Mouse (Mus musculus) CD8-positive naive resting alpha-beta T cell, adult 2 months (primary cell): ENCODE results near the gene Lsm3.

Experiments
- DNase-seq, 2 experiments: peaks; one replicate each; pipeline ENCODE4 v3.0.0; 2022; ENCODE audit warnings: low read depth in 2 of 2, low spot score in 2 of 2

Gene Lsm3

DNA sequence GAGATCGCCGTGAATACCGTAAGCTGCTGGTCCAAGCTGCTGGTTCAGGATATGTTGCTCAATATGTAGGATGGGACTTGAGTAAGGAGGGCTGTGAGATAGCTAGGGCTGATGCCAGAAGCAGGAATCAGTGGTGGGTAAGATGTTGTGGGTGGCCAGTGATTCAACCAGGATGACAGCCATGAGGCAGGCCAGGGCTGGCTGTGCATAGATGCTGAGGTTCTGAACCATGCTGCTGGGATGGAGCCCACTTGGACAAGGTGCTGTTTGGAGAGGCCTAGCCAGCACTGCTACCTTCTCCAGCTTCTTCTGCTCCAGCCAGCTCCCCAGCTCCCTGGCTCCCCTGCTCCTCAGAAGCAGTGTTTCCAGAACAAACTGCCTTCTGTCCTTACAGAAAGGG is 35.9 kb downstream of the Lsm3 start:
- DNase-seq = no peak

DNA sequence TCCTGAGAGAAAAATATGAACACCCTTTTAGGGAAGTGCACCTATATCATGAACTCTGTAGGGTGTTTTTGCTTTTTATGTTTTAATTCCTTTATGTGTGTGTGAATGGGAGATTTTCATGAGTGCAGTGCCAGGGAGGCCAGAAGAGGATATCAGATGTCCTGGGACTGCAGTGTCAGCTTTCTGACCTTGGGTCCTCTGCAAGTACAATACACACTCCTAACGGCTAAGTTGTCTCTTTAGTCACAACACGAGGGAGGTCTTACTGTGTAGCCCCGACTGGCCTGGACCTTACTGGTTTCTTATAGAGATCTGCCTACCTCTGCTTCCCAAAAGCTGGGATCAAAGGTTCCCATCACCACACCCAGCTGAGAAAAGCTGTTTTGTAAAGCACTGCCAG is 37.0 kb downstream of the Lsm3 start:
- DNase-seq = no peak

DNA sequence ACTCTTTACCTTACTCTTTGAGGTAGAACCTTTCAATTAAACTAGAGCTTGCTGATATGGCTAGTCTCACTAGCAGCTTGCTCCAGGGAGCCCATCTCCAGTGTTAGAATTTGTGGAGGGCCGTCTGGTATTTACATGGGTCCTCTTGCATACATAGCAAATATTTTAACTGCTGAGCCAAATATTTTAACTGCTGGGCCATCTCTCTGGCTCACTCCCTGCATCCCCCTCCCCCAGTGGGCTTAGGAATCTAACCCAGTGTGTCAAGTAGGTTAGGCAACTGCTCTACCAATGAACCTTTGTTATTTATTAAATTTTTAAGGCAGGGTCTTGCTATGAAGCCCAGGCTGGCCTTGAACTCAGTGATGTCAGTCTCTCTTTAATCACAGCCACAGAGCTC is 42.8 kb downstream of the Lsm3 start:
- no peak for DNase-seq

DNA sequence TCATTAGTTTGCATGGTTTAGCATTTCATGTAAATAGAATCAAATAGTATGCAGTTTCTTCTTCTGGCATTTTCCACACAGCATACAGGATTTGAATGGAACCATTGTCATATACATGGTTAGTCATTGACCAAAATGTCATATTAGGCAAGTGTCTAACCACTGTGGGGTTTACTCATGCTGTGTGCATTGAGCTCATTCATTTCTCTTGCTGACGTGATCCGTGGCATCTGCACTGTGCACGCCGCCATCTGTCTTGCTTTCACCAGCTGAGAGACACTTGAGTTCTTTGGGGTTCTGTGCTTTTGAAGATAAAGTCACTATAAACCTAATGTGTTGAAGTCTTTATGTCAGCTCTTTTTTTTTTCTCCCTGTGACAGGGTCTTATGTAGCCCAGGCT is 43.6 kb downstream of the Lsm3 start:
- no peak for DNase-seq

DNA sequence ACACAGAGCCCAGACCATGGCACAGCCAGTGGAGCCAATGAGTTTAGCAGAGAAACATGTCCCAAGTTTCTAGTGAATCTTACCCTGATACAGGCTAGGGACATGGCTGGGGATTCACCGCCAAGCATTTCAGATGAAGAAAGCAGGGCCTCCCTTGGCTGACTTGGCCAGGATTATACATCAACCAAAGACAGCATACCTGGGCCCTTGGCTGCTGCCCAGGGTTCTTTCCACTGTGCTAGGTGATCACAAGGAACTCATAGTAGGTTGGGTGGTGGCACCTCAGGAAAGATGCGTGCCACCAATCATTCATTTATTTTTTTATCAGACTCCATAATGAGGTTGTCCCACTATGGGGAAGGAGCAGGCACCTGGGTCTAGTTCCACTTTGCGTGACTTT is 44.5 kb downstream of the Lsm3 start:
- DNase-seq = no peak

DNA sequence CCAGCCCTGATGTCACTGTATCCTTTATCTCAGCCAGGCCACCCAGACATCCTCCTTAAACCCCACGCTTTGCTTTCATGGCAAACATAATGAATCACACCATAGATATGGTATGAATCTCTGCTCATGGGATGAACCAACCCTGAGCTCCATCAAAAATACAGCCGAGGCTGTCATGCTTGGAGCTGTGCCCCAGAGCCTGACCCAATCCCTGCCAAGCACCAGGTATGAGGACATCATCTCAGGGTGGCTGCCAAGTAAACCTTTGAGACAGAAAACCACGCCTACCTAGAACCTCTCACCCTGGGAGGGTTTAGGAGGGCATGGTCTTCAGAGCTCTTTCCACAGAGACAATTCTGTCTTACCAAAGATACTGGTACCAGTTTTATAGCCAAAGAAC is 47.3 kb downstream of the Lsm3 start:
- DNase-seq = no peak

DNA sequence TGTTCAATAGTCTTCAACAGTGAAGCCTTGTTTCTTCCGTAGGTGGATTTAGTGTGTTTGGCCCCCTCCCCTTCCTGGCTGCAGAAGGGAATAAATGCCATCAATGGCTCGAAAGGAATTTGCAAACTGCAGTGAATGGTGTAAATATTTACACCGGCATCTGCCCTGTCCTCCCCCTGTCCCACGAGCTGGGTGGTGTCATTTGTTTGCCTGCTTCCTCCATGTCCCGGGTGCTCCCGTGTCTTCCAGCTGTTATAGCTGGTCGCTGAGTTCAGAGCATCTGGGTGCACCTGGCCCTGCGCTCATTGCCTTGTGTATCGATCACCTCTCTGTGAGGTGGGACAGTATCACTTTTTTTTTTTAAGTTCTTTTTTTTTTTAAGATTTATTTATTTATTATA is 50.7 kb downstream of the Lsm3 start:
- DNase-seq = no peak
